Mouse (Mus musculus): ENCODE results near the gene Gar1.

The Gar1 gene

DNA sequence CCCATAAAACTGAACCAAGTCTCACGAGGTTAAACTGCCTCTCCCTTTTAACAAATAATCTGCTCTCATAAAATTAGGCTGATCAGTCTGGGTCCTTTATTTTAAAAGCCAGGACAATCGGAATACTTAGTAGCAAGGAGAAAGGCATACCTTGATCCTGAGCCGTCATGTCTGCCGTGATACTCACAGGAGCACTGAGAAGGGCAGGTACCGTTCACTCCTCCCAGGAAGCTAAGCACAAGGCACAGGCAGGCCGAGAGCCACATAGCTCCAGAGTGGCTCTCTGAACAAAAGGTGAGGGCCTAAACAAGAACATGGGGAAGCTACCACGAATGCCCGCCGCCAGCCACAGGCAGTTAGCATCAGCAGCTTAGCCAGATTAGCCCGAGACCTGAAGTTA is 27.4 kb downstream of the Gar1 start, which contains the start of gene Lrit3:
Gene Lrit3, minus strand, starts transcription at position 266 of the 400 bp plus-strand sequence.
- DNase-seq (ENCODE audit: low read depth in 1 of 2, low spot score in 2 of 2): no peak

- DNase-seq (ENCODE audit: low read depth in 1 of 2, low spot score in 2 of 2): no peak
Observed at GRCm38 (mm10) chr3:129799011-129799410, 32.2 kb downstream of the Gar1 start.

GRCm38 (mm10) chr3:129798551-129798950 is 32.6 kb downstream of the Gar1 start:
- no peak for DNase-seq (ENCODE audit: low read depth in 1 of 2, low spot score in 2 of 2)

DNA sequence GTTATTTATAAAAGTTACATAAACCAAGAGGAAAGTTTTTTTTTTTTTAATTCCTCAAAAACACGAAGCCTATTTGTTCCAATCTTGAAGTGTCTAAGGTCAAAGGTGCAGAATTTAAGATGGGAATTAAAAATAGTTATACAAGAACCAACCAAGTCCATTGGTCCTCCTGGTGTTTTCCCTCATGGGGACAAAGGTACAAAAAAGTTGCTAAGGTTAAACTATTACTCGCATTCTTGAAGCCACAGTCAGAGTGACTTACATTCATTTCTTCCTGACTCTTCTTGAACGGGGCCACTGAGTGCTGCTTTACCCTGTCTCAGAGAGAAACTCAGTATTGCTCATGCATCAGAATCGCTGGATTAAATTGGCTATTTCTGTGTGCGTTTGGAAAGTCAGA is 33.9 kb downstream of the Gar1 start:
- DNase-seq (ENCODE audit: low read depth in 1 of 2, low spot score in 2 of 2): no peak

GRCm38 (mm10) chr3:129793801-129794200 is 37.4 kb downstream of the Gar1 start:
- no peak for DNase-seq (ENCODE audit: low read depth in 1 of 2, low spot score in 2 of 2)

GRCm38 (mm10) chr3:129782746-129783145 is 48.5 kb downstream of the Gar1 start:
- no peak for DNase-seq (ENCODE audit: low read depth in 1 of 2, low spot score in 2 of 2)

DNA sequence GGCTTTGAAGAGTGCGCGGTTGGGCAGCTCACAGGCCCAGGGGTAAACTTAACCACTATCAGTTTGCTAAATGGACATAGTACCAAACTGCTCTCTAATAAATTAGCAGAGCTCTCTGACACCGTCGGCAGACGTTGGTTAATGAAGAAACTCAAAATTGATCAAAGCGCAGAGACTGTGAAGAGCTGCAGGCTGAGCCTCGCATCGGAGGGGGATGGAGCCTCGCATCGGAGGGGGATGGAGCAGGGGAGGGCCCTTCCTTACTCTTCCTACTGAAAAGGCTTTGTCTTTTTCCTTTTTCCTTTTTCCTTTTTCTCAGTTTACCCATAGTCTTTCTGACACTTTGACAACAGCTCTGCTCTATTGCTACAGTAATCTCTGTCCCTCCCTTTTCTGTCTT is 49.8 kb downstream of the Gar1 start:
- DNase-seq (ENCODE audit: low read depth in 1 of 2, low spot score in 2 of 2): no peak

Measured in monocyte, adult 2 months (primary cell).